Mouse (Mus musculus): ENCODE data around the gene Tulp4.

DNA sequence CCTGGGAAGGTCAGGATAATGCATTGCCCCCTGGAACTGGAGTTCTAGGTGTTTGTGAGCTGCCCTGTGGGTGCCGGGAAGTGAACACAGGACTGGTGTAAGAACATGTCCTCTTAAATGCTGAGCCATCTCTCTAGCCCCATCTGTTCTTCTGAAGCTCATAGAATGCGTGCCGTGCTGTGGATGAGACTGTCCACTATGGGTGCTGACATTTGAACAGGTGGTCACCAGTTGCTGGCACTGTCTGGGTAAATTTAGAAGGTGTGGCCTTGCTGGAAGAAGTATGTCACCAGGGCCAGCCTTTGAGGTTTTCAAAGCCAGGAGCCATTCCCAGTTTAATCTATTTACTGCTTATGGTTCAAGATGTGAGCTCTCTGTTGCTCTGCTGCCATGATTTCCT lies 4.0 kb upstream of the Tulp4 start:
- TF ChIP-seq CHD2 (IDR thresholded peaks at IDR 0.05; ENCODE audit: low read depth, low read length), result no peak
- no peak for TF ChIP-seq HCFC1 (IDR thresholded peaks at IDR 0.05; ENCODE audit: borderline replicate concordance, insufficient read depth, low read length)

All from ES-E14 (cell line).